Mouse (Mus musculus): Measurements from ENCODE around the gene Eri3. TPM values are rescaled to one million over a fixed set of nuclear protein-coding genes. Genes with fewer than 3 reads are reported as not detected.

Gene Eri3
- polyA plus RNA-seq, 1 experiment from 2014 or later: 40.3 TPM

GRCm38 (mm10) chr4:117630053-117630670 lies 80.0 kb downstream of the Eri3 start:
- Histone ChIP-seq H3K27me3 (no peaks in the 10 kb centered on the region), H3K4me3 (replicated peaks) (no peak overlapping the region), H3K36me3 (no peaks in the 10 kb centered on the region), H3K4me2 (no peak overlapping the region), H3K9me3 (replicated peaks) (no peaks in the 10 kb centered on the region), H3K27ac (no peak overlapping the region), H3K9ac (no peak overlapping the region), H3K4me1 (replicated peaks) (peaks cover 42% of the 10 kb centered on the region)
- no peak for ATAC-seq (ENCODE audit: low read depth)
- WGBS (ENCODE audit: insufficient replicate concordance): 69% methylated on average over 6 of the region's 6 CpGs
- DNase-seq: no peak

- WGBS (ENCODE audit: insufficient replicate concordance): 80% methylated on average over 5 of the region's 5 CpGs
- H3K9me3 ChIP-seq (replicated peaks): no peaks in the 10 kb centered on the region
- peaks cover 65% of the 10 kb centered on the region for H3K4me1 ChIP-seq (replicated peaks)
- no peak overlapping the region for H3K27ac ChIP-seq
- H3K9ac ChIP-seq: no peak overlapping the region
- ATAC-seq (ENCODE audit: low read depth) (no peak), DNase-seq (no peak)
- H3K4me2 ChIP-seq: no peak overlapping the region
- no peaks in the 10 kb centered on the region for H3K36me3 ChIP-seq
- no peaks in the 10 kb centered on the region for H3K27me3 ChIP-seq
- H3K4me3 ChIP-seq (replicated peaks): no peak overlapping the region
These were observed 83.4 kb downstream of the Eri3 start for GRCm38 (mm10) chr4:117633527-117633926.

GRCm38 (mm10) chr4:117634642-117635041 lies 84.5 kb downstream of the Eri3 start:
- DNase-seq (peak; percentile 37), ATAC-seq (ENCODE audit: low read depth) (peak; percentile 87)
- Histone ChIP-seq H3K9me3 (replicated peaks) (no peaks in the 10 kb centered on the region), H3K9ac (no peak overlapping the region), H3K36me3 (no peaks in the 10 kb centered on the region), H3K4me2 (no peak overlapping the region), H3K4me1 (replicated peaks) (peaks cover 55% of the 10 kb centered on the region), H3K27me3 (no peaks in the 10 kb centered on the region), H3K4me3 (replicated peaks) (no peak overlapping the region), H3K27ac (no peak overlapping the region)
- WGBS (ENCODE audit: insufficient replicate concordance): 12% methylated on average over 7 of the region's 7 CpGs

DNA sequence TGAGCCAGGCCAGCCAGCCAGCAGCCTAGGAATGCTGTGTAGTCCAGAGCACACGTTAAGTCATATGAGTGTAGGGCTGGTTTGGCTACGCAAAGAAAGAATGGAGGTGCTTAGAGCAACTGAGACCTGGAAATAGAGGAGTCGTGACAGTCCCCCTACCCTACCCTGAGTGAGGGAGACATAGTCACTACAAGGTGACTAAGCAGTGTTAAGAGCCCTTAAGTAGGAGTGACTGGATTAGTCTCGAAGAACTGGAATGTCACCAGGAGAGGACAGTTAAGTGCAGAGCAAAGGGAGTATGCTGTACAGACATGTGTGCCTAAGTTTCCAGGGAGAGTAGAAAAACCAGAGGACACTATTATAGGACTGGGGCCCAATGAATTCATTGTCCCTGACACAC lies 86.0 kb downstream of the Eri3 start:
- H3K9ac ChIP-seq: no peak overlapping the region
- no peak overlapping the region for H3K4me3 ChIP-seq (replicated peaks)
- no peaks in the 10 kb centered on the region for H3K9me3 ChIP-seq (replicated peaks)
- DNase-seq (no peak), ATAC-seq (ENCODE audit: low read depth) (no peak)
- H3K36me3 ChIP-seq: no peaks in the 10 kb centered on the region
- peaks cover 41% of the 10 kb centered on the region for H3K4me1 ChIP-seq (replicated peaks)
- no peaks in the 10 kb centered on the region for H3K27me3 ChIP-seq
- 73% methylated on average over 4 of the region's 4 CpGs for WGBS (ENCODE audit: insufficient replicate concordance)
- H3K27ac ChIP-seq: no peak overlapping the region
- H3K4me2 ChIP-seq: no peak overlapping the region

DNA sequence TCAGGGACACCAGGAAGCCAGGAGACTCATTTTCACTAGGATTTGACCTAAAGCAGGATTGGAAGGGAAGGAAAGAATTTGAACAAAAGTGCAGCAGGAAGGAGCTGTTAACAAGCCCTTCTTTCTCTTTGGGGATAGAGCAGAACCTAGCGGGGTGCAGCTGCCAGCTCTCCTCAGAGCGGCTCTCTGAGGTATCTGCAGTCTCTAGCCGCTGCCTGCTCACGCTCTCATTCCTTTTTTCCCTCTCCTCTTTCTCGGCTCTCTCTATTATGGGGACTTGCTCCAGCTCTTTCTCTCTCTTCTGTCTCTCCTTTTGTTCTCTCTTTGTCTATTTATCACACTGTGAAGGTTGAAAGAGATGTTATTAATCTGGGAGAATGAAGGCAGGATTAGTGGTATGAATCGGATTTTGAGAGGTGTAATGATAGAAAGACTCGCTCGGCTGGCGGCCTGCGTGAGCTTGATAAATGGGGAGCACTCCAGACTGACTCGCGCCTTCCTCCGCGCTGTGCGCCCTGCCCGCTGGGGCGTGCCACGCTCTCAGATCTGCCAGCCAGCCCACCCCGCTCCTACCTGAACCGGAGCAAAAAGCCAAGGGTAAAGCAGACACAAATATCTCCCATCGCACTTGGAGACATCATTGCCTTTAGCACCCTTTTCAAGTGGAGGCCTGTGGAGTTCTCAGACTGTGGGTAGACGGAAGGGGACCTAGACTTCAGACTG lies 86.9 kb downstream of the Eri3 start:
- Histone ChIP-seq H3K36me3 (peaks cover 4% of the 10 kb centered on the region; the same call in 1 of the 2 replicates), H3K4me2 (no peak overlapping the region), H3K9ac (no peak overlapping the region), H3K27me3 (no peaks in the 10 kb centered on the region), H3K9me3 (replicated peaks) (no peaks in the 10 kb centered on the region), H3K27ac (no peak overlapping the region), H3K4me3 (replicated peaks) (no peak overlapping the region), H3K4me1 (replicated peaks) (peaks cover 41% of the 10 kb centered on the region)
- ATAC-seq (ENCODE audit: low read depth) (peak; percentile 51; the same call in 1 of the 2 replicates), DNase-seq (peak; percentile 30)
- WGBS (ENCODE audit: insufficient replicate concordance): 73% methylated on average over 22 of the region's 22 CpGs

DNA sequence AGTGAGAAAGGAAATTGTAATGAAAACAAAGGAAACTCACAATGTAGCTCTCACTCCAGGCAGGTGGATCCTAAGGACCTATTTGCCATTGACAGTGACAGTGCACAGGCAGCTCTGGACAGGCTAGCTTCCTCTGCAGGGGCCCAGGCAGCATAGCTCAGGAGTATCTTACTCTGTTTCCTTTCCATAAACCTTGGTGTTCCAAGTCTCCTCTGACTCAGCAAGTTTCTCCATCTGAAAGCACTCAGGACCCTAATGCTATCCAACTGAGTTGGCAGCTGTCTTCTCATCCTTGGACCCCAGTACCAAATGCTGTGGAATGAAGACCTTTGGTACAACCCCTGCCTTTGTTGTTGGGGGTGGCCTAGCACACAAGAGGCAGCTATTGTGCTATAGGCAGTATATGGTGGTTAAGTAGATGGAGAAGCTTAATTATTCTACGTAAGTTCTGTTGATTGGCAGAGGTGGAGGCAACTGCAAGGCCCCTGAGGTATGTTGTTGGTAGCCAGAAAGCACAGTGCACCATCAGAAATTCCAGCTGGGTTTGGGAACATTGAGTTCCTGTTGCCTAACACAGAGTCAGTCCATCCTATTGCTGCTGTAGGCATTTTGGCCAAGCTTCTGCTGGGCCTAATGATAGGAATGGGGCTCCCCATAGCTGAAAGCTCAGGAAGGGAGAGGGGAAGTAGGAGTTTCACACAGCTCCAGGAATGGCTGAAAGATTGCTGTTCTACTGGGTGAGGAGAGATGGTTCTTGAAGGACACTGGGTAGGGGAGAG lies 90.9 kb downstream of the Eri3 start:
- Histone ChIP-seq H3K4me3 (replicated peaks) (no peak overlapping the region), H3K36me3 (peaks cover 4% of the 10 kb centered on the region; the same call in 1 of the 2 replicates), H3K9me3 (replicated peaks) (no peaks in the 10 kb centered on the region), H3K27me3 (no peaks in the 10 kb centered on the region), H3K4me2 (no peak overlapping the region), H3K27ac (no peak overlapping the region), H3K4me1 (replicated peaks) (peaks cover 21% of the 10 kb centered on the region), H3K9ac (no peak overlapping the region)
- WGBS (ENCODE audit: insufficient replicate concordance): 77% methylated on average over 1 of the region's 1 CpGs
- no peak for DNase-seq
- ATAC-seq (ENCODE audit: low read depth): no peak

DNA sequence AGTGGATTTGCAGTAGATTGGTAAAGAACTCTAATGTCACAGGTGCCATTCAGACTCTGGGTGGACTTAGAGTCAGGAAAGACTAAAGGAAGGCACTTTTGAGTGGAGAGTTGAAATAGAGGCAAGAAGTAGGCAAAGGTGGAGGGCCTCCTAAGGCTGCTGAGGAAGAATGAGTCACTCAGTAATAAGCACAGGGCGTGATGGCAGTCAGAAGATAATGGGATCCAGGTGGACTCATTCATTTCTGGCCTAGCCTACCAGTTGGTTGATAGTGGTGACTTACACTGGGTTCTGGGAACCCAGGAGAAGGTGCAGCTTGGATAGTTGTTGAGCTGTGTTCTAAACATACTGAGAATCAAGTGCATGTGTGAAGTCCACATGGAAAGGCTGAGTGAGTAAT lies 91.6 kb downstream of the Eri3 start:
- Histone ChIP-seq H3K27me3 (no peaks in the 10 kb centered on the region), H3K4me3 (replicated peaks) (no peak overlapping the region), H3K9ac (no peak overlapping the region), H3K27ac (no peak overlapping the region), H3K4me2 (no peak overlapping the region), H3K9me3 (replicated peaks) (no peaks in the 10 kb centered on the region), H3K4me1 (replicated peaks) (peaks cover 23% of the 10 kb centered on the region), H3K36me3 (peaks cover 4% of the 10 kb centered on the region; the same call in 1 of the 2 replicates)
- ATAC-seq (ENCODE audit: low read depth) (no peak), DNase-seq (no peak)
- 54% methylated on average over 1 of the region's 1 CpGs for WGBS (ENCODE audit: insufficient replicate concordance)

DNA sequence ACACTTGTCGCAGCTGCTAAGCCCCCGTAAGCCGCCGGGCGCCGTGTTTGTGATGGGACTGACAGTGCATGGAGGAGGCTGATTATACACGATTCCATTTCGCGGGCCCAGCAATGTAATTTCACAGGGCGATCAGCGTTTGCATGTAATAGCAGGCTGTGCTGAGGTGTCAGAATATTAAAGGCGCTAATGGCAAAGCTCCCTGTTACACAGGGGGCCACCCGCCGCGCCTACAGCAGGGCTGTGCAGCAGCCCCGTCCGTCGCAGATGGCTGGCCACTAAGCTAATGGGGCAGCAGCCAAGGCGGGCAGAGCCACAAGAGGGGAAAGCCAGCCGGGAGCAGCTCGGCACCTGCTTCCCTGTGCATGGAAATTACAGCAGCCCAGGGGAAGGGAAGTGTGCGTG lies 94.9 kb downstream of the Eri3 start:
- Histone ChIP-seq H3K4me3 (replicated peaks) (no peak overlapping the region), H3K9me3 (replicated peaks) (no peaks in the 10 kb centered on the region), H3K27me3 (no peaks in the 10 kb centered on the region), H3K4me2 (no peak overlapping the region), H3K27ac (no peak overlapping the region), H3K4me1 (replicated peaks) (peaks cover 23% of the 10 kb centered on the region), H3K36me3 (peaks cover 10% of the 10 kb centered on the region; the same call in 1 of the 2 replicates), H3K9ac (no peak overlapping the region)
- WGBS (ENCODE audit: insufficient replicate concordance): 81% methylated on average over 22 of the region's 22 CpGs
- DNase-seq (no peak), ATAC-seq (ENCODE audit: low read depth) (no peak)

GRCm38 (mm10) chr4:117645859-117646258 lies 95.7 kb downstream of the Eri3 start:
- H3K4me3 ChIP-seq (replicated peaks): no peak overlapping the region
- ATAC-seq (ENCODE audit: low read depth) (no peak), DNase-seq (no peak)
- no peak overlapping the region for H3K4me2 ChIP-seq
- no peaks in the 10 kb centered on the region for H3K27me3 ChIP-seq
- H3K27ac ChIP-seq: no peak overlapping the region
- WGBS (ENCODE audit: insufficient replicate concordance): 65% methylated on average over 2 of the region's 2 CpGs
- no peaks in the 10 kb centered on the region for H3K9me3 ChIP-seq (replicated peaks)
- no peak overlapping the region for H3K9ac ChIP-seq
- H3K4me1 ChIP-seq (replicated peaks): peaks cover 23% of the 10 kb centered on the region
- peaks cover 15% of the 10 kb centered on the region; the same call in 1 of the 2 replicates for H3K36me3 ChIP-seq

DNA sequence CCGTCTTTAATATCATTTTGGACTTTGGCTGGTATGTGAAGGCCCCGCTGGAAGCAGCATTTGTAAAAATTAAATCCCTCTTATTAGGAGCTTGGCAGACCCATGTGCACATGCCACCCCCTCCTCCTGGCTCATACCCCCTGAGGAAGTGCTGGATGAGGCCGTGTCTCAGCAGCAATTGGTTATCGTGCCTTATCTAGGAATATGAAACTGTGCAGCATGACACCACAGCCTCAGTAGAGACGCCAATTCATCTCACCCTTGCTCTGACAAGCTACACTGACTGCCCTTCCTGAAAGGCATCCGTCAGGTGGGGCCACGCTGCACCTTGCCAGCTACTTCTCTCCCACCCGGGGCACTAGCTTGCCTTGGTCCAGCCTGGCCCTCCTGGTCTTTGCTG lies 96.3 kb downstream of the Eri3 start:
- WGBS (ENCODE audit: insufficient replicate concordance): 58% methylated on average over 8 of the region's 8 CpGs
- Histone ChIP-seq H3K27ac (no peak overlapping the region), H3K27me3 (no peaks in the 10 kb centered on the region), H3K4me2 (no peak overlapping the region), H3K9me3 (replicated peaks) (no peaks in the 10 kb centered on the region), H3K36me3 (peaks cover 12% of the 10 kb centered on the region; the same call in 1 of the 2 replicates), H3K4me1 (replicated peaks) (peaks cover 23% of the 10 kb centered on the region), H3K4me3 (replicated peaks) (no peak overlapping the region), H3K9ac (no peak overlapping the region)
- DNase-seq: no peak
- no peak for ATAC-seq (ENCODE audit: low read depth)

DNA sequence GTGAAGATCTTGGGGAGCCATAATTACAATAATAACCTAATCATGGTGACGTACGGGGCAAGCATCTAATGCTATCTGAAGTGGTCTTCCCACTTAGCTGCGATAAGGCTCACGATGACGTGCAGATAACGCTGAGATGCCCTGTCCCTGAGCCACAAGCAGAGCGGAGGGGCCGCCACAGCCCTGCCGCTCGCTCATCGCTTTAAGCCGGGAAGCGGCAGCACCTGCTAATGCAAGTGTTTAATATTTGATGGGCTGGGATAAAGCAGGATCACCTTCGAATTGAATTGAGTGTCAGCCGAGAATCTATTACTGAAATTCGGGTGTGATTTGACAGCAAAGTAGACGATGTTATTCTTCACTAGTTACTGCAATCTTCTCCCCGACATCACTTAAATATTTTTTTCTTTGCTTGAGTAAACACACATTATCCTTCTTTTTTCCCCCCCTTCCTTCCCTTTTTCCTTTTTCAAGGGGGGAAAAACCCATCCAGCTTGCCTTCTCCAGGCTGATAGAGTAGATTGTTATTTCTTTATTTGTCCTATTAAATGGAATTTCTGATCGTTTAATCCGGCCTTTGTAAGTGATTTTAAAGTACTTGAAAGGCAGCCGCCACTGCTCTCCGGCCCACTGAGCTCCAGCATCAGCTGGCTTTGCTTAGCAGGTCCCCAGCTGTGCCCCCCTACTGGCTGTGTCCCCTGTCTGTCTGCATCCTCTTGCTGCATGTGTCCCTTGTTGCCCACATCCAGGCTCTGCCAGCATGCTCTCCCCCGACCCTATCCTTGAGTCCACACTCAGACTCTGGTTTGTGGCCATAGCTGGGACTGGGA lies 97.0 kb downstream of the Eri3 start:
- no peak overlapping the region for H3K4me2 ChIP-seq
- H3K27ac ChIP-seq: no peak overlapping the region
- 76% methylated on average over 23 of the region's 23 CpGs for WGBS (ENCODE audit: insufficient replicate concordance)
- DNase-seq (no peak), ATAC-seq (ENCODE audit: low read depth) (no peak)
- H3K4me1 ChIP-seq (replicated peaks): peaks cover 27% of the 10 kb centered on the region
- H3K4me3 ChIP-seq (replicated peaks): no peak overlapping the region
- H3K9ac ChIP-seq: no peak overlapping the region
- peaks cover 11% of the 10 kb centered on the region; the same call in 1 of the 2 replicates for H3K36me3 ChIP-seq
- H3K27me3 ChIP-seq: no peaks in the 10 kb centered on the region
- H3K9me3 ChIP-seq (replicated peaks): no peaks in the 10 kb centered on the region
